Mouse (Mus musculus) myocyte (in vitro differentiated cells): Measurements from ENCODE around the gene Zbtb38. TPM values are rescaled to one million over a fixed set of nuclear protein-coding genes. Genes with fewer than 3 reads are reported as not detected.

Experiments used
- H3K27me3 ChIP-seq: one replicate; pipeline ENCODE4 v1.6.1; 2011; ENCODE audit not compliant: control insufficient read depth, insufficient read depth, insufficient read length
- H3K36me3 ChIP-seq: one replicate; pipeline ENCODE4 v1.6.1; 2011; ENCODE audit not compliant: control insufficient read depth, insufficient read depth
- H3K4me2 ChIP-seq: one replicate; pipeline ENCODE4 v1.6.1; 2011; ENCODE audit warnings: low read depth, control low read depth
- H3K4me3 ChIP-seq: one replicate; pipeline ENCODE4 v1.5.1; 2011; ENCODE audit warnings: mild to moderate bottlenecking, control low read depth, moderate library complexity
- H3K79me2 ChIP-seq: one replicate; pipeline ENCODE4 v1.6.1; 2011; ENCODE audit not compliant: control insufficient read depth, insufficient read depth
- H3ac ChIP-seq: one replicate; pipeline ENCODE4 v1.6.1; 2011; ENCODE audit not compliant: control insufficient read depth, insufficient read length
- CEBPB ChIP-seq: IDR thresholded peaks from 2 replicates; pipeline ENCODE4 v1.6.1; 2011; ENCODE audit warnings: mild to moderate bottlenecking, moderate library complexity; ENCODE audit not compliant: poor library complexity, insufficient read depth, severe bottlenecking
- E2F4 ChIP-seq: IDR thresholded peaks from one replicate; pipeline ENCODE4 v1.6.1; 2011; ENCODE audit warnings: mild to moderate bottlenecking, control low read depth, moderate library complexity; ENCODE audit not compliant: insufficient read depth
- MAX ChIP-seq: IDR thresholded peaks from one replicate; pipeline ENCODE4 v1.6.1; 2011; ENCODE audit warnings: low read depth, mild to moderate bottlenecking, control low read depth
- MYOD1 ChIP-seq, 3 experiments: IDR thresholded peaks; one replicate each; pipeline ENCODE4 v1.6.1; 2011; ENCODE audit warnings: control low read depth in 2 of 3, low read depth in 2 of 3, mild to moderate bottlenecking in 2 of 3, moderate library complexity in 1 of 3; ENCODE audit not compliant: insufficient read length in 2 of 3, control insufficient read depth in 1 of 3
- MYOG ChIP-seq, 3 experiments: IDR thresholded peaks; one replicate each; pipeline ENCODE4 v1.6.1; 2011; ENCODE audit warnings: control low read depth in 2 of 3, low read depth in 2 of 3, mild to moderate bottlenecking in 2 of 3; ENCODE audit not compliant: insufficient read length in 2 of 3, control insufficient read depth in 1 of 3, insufficient read depth in 1 of 3
- POLR2A ChIP-seq: IDR thresholded peaks from one replicate; pipeline ENCODE4 v1.6.1; 2011; ENCODE audit warnings: low read depth, mild to moderate bottlenecking, control low read depth, moderate library complexity; ENCODE audit not compliant: insufficient read length
- POLR2AphosphoS2 ChIP-seq: IDR thresholded peaks from one replicate; pipeline ENCODE4 v1.6.1; 2011; ENCODE audit warnings: low read depth, control low read depth; ENCODE audit not compliant: insufficient read length
- REST ChIP-seq: IDR thresholded peaks from one replicate; pipeline ENCODE4 v1.6.1; 2011; ENCODE audit warnings: mild to moderate bottlenecking, control low read depth, moderate library complexity; ENCODE audit not compliant: insufficient read depth, insufficient read length
- SRF ChIP-seq: IDR thresholded peaks from one replicate; pipeline ENCODE4 v1.6.1; 2011; ENCODE audit warnings: low read depth; ENCODE audit not compliant: control insufficient read depth, insufficient read length
- TCF12 ChIP-seq: IDR thresholded peaks from one replicate; pipeline ENCODE4 v1.6.1; 2011; ENCODE audit warnings: mild to moderate bottlenecking, control low read depth; ENCODE audit not compliant: poor library complexity, insufficient read depth, severe bottlenecking
- TCF3 ChIP-seq: IDR thresholded peaks from one replicate; pipeline ENCODE4 v1.6.1; 2011; ENCODE audit warnings: low read depth, control low read depth; ENCODE audit not compliant: insufficient read length
- USF1 ChIP-seq: IDR thresholded peaks from one replicate; pipeline ENCODE4 v1.6.1; 2011; ENCODE audit warnings: low read depth, mild to moderate bottlenecking, control low read depth, moderate library complexity
- polyA plus RNA-seq: library from polyadenylated mRNA; unstranded; fragments of >200 nt; fragmentation: generic; extraction: Trizol; gene quantifications from one replicate; pipeline ENCODE4 v1.2.1, GENCODE M21; 2012; ENCODE audit warnings: missing spikeins

Zbtb38 gene
- polyA plus RNA-seq, 1 experiment: 9.1 TPM

DNA sequence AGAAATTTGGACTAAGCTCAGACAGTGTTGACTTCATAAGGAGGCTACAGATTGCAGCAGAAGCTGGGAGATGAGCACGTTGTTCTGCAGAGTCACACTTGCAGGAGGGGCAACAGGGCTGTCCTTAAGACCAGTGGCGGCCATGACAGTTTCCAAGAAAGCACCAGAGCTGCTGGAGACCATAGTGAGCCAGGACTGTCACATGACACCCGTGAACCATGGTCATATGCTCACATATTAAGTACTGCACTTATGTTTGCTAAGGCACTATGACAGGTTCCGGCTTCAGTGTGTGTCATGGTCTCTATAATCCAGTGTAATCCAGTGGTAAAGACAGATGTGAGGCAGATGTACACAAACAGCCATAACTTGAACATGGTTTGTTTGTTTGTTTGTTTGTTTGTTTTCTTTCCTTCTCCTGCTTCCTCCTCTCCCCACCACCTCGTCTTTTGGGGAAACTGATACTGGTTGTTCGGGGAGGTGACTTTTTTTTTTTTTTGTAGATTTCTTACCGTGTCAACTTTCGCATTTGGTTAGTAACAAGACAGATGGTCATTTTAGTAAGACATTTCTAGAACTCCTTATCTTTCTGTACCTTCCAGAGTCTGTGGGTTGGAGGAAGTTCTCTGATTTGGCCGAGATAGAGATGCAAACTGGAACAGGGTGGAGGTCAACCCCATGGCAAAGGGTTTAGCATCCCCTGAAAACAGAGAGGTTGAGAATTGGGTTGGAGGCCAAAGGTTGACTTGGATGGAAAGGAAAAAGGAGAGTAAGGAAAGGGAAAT lies 11.4 kb upstream of the Zbtb38 start:
- H3ac ChIP-seq: no peak overlapping the region
- no peak for TF ChIP-seq MAX
- no peak for TF ChIP-seq TCF12
- no peak for TF ChIP-seq POLR2A
- TF ChIP-seq REST: no peak
- TF ChIP-seq SRF: no peak
- H3K27me3 ChIP-seq: no peaks in the 10 kb centered on the region
- no peak overlapping the region for H3K4me2 ChIP-seq
- no peaks in the 10 kb centered on the region for H3K36me3 ChIP-seq
- no peaks in the 10 kb centered on the region for H3K79me2 ChIP-seq
- no peak overlapping the region for H3K4me3 ChIP-seq

DNA sequence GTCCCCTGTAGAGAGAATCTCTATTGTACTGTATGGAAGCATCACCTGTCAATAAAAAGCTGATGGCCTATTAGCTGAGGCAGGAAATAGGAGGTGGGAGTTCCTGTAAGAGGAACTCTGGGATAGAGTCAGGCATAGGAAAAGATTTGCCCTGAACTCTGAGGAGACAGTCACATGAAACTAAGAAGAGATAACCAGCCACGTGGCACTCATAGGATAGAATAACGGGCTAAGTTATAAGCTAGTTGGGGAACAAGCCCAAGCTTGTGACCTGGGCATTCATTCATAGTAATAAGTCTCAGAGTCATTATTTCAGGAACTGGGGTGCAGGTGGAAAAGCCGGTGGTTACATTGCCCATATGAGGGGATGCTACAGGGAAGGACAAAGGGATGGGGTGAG lies 10.4 kb upstream of the Zbtb38 start:
- no peak overlapping the region for H3ac ChIP-seq
- no peaks in the 10 kb centered on the region for H3K79me2 ChIP-seq
- TF ChIP-seq CEBPB (no peak), USF1 (no peak), TCF12 (no peak), SRF (no peak), MAX (no peak), TCF3 (no peak), E2F4 (no peak), MYOD1 (IDR thresholded peaks at IDR 0.05; ENCODE audit: control insufficient read depth in 1 of 3, insufficient read length in 2 of 3, low read depth in 2 of 3) (no peak), REST (no peak), POLR2A (no peak), MYOG (IDR thresholded peaks at IDR 0.05; ENCODE audit: control insufficient read depth in 1 of 3, insufficient read depth in 1 of 3, insufficient read length in 2 of 3, low read depth in 2 of 3) (no peak), POLR2AphosphoS2 (no peak)
- H3K27me3 ChIP-seq: no peaks in the 10 kb centered on the region
- no peak overlapping the region for H3K4me3 ChIP-seq
- no peaks in the 10 kb centered on the region for H3K36me3 ChIP-seq
- no peak overlapping the region for H3K4me2 ChIP-seq

DNA sequence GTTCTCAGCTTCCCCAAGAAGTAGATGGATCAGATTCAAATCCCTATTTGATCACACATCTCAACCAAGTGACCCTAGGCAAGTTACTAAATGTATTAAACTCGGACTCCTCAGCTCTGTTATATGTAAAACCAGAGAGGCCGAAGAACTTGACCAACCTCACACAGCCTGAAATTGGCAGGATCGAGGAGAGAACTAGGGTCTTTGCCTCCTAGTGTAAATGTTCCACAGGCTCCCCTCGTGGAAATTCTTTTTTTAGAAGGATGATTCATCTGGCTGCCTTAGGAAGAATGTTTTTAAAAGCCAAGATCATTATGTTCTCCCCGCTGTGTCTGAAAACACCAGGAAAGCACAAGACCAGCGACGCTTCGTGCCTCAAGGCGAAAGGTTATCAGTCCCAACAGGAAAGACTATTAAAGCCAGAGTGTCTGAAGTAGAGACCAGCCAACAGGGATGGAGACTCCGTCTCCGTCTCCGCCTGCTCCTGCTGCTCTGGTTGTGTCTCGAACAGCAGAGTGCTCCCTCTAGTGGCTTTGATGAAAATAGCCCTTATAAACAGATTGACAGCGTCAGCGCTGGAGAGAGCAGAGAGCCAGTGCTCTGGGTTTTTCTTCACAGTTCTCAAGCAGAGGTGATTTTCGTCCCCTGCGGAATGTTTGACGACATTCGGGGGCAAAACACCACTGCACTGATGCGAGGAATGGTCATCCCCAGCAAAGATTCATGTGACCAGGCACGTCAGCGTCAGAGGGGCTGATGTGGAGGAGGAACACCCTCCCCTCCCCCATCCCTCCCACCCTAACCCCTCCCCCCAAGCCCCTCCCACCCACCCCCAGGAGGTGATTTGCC lies 6.3 kb upstream of the Zbtb38 start:
- Histone ChIP-seq H3K36me3 (no peaks in the 10 kb centered on the region), H3K27me3 (no peaks in the 10 kb centered on the region), H3K79me2 (no peaks in the 10 kb centered on the region), H3ac (no peak overlapping the region), H3K4me2 (peak overlapping the region; percentile 41), H3K4me3 (no peak overlapping the region)
- TF ChIP-seq MAX (no peak), E2F4 (no peak), POLR2A (no peak), MYOG (IDR thresholded peaks at IDR 0.05; ENCODE audit: control insufficient read depth in 1 of 3, insufficient read depth in 1 of 3, insufficient read length in 2 of 3, low read depth in 2 of 3) (no peak), USF1 (no peak), TCF12 (no peak), CEBPB (no peak), REST (no peak), TCF3 (no peak), POLR2AphosphoS2 (no peak), MYOD1 (IDR thresholded peaks at IDR 0.05; ENCODE audit: control insufficient read depth in 1 of 3, insufficient read length in 2 of 3, low read depth in 2 of 3) (no peak), SRF (no peak)

DNA sequence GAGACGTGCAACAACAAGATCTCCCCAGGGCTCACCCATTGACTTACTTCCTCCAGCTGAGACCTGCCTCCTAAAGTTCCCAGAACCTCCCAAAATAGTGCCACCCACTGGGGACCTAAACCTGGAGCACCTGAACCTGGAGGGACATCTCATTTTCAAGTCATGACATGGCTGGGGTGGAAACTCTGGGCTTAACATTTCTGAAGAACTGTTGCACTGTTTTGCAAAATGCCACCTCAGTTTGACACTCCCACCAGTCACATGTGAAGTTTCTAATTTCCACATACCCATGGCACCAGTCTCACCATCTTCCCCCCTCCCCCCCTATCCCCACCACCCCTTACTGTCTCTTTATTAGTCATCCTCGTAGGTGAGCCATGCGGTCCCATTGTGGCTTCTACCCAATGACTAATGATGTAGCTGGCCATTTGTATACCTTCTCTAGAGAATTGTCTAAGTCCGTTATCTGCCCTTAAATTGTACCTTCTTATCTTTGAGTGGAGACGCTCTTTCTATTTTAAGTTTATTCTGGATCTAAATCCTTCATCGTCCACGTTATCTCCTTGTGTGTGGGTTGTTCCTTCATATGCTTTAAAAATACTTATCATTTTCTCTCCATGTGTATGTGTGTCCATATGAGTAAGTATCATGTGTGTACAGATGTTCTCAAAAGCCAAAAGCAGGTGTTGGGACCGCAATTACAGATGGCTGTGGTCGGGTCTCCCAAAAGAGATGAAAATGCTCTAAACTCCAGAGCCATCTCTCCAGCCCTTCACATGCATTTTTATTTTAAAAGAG lies 4.2 kb upstream of the Zbtb38 start:
- TF ChIP-seq MYOD1 (IDR thresholded peaks at IDR 0.05; ENCODE audit: control insufficient read depth in 1 of 3, insufficient read length in 2 of 3, low read depth in 2 of 3): no peak
- 0 out of 2 replicates have a peak, but pooled peaks have one; percentile 3 for TF ChIP-seq CEBPB
- peak; percentile 5 for TF ChIP-seq USF1
- H3K36me3 ChIP-seq: no peaks in the 10 kb centered on the region
- no peak overlapping the region for H3K4me3 ChIP-seq
- H3K27me3 ChIP-seq: no peaks in the 10 kb centered on the region
- H3ac ChIP-seq: no peak overlapping the region
- H3K4me2 ChIP-seq: no peak overlapping the region
- peaks cover 3% of the 10 kb centered on the region for H3K79me2 ChIP-seq
